Mouse (Mus musculus): ENCODE results near the gene Ccnf.

DNA sequence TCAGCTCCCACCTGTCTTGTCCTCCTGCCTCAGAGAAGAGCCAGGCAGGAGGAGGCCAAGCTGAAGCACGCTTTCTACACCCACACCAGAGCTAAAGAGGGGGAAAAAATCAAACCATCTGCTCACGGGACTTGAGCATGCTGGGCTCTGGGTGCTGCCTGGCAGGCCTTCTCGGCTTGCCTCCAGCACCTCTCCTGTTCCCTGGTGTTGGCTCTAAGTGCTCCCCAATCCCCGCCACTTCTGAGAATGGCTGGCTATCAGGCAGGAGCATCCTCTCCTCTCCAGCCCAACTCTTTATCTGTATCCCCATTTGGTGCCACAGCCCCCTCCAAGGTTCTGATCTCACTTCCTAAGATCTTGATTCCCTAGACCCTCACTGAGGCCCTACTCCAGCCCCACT, 52.0 kb downstream of the Ccnf start:
- TF ChIP-seq FOSL1 (IDR thresholded peaks at IDR 0.05; ENCODE audit: insufficient read depth, low read length, poor library complexity, severe bottlenecking) (no peak), CTCF (IDR thresholded peaks at IDR 0.05; ENCODE audit: control insufficient read depth, insufficient read depth, insufficient read length) (no peak), MYOD1 (IDR thresholded peaks at IDR 0.05; ENCODE audit: control insufficient read depth, insufficient read length, low read depth) (no peak)
